Mouse (Mus musculus): ENCODE measurements around the gene Irf2bpl.
A peak's percentile ranks its signal among the peaks of the same experiment; 100 is the strongest.

Irf2bpl gene

DNA sequence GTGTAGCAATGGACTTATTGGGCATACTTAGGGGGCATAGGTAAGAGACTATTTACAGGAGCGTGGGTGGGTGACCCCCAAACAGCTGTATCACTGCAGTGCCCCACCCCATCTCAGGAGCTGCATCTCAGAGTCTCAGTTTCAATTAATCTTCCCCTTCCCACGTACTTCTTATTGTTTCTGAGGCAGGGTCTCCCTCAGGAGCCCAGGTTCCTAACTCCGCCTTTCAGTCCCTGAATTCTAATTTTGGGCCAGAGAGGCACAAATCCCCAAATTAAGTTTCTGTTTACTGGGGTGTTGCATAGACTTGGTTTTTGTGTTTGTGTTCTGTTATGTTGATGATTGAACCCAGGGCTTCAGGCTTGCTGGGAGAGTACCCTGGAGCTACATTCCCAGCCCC, 13.8 kb upstream of the Irf2bpl start:
- DNase-seq (ENCODE audit: low spot score), result no peak

DNA sequence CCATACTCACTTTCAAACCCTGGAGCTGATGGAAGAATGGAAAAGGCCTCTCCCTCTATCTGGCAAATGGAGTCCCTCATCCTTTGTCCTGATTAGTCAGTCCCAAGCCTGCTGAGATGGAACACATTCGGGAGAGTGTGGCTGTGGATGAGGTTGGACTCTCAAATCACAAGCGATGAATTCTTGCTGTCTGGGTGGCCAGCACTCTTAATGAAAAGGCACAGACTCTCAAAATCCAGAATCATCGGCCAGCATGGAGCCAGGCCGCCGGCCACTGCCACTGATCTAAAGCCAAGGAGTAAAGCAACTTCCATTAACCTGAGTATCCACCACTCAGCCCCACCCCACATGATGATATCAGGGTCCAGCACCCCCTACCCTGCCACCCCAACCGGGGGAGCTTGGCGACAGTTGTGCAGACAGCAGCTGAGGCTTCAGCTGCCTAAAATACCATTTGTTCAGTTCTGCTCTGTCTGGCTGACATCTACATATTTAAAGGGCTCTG, 13.2 kb upstream of the Irf2bpl start:
- DNase-seq (ENCODE audit: low spot score), result no peak

DNA sequence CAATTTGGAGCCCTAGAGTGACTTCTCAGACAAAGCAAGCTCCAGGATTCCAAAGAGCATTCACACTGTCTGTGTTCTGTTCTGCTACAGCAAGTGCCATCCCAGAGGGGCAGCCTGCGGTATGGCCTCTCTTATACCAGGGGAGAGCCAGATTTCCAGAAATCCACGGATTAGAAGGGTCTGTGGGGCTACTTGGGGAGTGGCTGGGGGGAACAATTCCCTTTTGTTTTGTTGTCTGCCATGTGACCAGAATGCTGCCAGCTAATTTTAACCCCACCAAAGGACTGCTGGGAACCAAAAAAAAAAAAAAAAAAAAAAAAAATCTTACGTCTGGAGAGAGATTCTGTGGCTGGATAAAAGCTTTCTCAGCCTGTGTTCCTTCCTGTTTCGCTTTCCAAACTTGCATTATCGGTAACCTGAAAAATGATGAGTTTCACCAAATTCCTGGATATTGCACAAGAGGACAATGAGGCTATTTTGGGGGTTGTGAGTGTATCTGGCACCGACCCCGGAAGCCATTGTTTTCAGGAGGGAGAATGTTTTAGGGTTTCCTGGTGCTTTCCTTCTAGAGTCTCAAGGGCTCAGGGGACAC, 12.4 kb upstream of the Irf2bpl start:
- no peak for DNase-seq (ENCODE audit: low spot score)

DNA sequence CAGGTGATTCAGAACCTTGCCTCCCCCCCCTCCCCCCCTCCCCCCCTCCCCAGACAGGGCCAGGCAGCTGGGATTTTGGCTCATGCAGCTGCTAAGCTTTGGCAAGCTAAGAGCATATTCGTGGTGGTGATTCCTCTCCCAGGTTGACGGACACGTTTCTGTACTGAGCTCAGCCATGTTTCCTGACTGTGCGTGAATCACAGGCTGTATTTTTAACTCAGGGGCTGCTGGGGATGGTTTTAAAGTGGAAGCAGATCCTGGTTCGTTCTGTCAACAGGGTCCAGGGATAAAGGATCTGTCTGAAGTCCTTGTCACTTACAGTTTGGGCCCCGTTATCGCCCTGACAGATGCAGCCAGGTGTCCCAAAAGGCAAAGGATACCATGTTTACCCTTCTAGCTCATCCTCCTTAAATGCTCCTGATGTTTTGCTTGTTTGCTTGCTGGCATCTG, 11.9 kb upstream of the Irf2bpl start:
- no peak for DNase-seq (ENCODE audit: low spot score)

DNA sequence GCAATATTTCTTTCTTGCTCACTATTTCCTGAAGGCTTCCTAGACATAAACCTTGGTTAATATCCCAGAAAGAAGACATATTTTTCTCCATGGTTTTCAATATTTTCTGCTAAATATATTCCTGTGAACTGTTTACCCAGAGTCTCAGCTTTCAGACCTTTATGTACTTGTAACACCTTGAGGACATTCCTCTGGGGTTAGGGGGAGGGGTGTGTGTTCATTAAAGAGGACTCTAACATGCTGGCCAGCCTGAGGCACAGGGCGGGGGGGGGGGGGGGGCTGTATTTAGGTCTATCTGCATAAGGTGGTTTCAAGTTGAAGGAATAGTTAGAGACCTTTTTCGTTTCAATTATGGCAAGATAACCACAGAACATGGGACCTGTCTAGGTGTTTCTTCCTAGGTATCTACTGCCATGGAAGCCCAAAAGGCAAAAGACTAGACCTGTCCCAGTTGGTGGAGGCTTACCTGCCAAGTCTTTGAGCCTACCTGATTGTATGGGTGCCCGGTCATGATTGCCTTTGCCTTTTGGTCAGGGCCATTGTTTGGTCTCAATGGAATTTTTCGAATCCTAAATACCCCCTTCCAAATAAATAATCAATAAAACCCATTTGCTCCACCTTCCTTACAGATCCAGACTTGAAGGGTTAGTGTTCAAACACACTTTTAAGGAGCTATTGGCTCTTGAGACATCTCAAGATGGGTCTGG, 11.3 kb upstream of the Irf2bpl start:
- no peak for DNase-seq (ENCODE audit: low spot score)

DNA sequence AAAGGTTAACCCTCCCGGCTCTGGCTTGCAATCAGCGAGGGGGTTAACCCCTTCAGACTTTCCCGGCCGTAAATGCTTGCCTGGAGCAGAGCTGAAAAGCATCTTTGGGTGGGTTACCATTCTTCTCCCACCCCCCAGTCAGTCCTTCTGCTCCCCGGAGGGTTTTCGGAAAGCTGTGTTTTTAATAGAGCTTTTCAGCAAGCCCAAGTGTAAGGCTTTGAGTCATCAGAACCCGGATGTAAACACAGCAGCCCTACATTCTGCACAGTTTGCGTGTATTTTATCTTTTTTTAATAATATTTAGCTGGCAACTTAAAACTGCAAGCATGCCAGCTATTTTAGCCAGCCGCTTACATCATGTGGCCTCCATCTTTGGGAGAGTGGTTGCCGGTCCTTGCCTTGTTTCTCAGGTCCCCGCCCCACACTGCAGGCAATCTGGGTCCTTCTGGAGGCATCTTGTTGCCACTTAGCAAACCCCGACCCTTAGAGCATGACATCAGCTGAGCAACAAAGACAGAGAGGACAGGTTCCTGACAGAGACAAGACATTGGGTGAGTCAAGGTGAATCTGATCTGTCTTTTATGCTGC, 10.3 kb upstream of the Irf2bpl start:
- no peak for DNase-seq (ENCODE audit: low spot score)

DNA sequence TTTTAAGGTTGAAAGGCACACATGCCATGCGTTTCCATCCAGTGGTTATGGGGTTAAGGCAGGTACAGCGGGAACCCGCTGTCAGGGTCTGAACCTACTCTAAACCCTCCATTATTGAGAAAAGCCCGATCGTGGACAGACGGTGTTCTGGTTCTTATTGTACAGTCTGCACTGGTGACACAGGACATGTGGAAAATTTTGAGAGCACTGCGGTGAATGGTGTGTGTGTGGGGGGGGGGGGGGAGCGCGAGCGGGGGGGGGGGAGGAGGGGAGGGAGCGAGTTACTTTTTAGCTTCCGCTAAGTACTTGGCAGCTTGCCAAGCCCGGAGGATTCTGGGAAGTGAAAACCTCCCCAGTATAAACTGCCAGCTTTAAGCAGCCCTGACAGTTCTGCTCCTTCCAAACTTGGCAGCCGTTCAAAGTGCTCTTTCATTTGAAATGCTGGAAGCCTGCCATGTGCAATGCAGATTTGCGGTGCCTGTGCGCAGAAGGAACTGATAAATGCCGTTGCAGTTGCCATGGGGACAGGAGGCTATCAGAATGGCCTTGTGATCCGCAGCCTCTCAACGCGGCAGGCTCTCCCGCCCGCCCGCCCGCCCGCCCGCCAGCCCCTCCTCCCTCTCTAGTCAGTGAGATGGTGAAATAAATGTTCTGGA, 9.7 kb upstream of the Irf2bpl start:
- DNase-seq (ENCODE audit: low spot score), result peak; percentile 93

DNA sequence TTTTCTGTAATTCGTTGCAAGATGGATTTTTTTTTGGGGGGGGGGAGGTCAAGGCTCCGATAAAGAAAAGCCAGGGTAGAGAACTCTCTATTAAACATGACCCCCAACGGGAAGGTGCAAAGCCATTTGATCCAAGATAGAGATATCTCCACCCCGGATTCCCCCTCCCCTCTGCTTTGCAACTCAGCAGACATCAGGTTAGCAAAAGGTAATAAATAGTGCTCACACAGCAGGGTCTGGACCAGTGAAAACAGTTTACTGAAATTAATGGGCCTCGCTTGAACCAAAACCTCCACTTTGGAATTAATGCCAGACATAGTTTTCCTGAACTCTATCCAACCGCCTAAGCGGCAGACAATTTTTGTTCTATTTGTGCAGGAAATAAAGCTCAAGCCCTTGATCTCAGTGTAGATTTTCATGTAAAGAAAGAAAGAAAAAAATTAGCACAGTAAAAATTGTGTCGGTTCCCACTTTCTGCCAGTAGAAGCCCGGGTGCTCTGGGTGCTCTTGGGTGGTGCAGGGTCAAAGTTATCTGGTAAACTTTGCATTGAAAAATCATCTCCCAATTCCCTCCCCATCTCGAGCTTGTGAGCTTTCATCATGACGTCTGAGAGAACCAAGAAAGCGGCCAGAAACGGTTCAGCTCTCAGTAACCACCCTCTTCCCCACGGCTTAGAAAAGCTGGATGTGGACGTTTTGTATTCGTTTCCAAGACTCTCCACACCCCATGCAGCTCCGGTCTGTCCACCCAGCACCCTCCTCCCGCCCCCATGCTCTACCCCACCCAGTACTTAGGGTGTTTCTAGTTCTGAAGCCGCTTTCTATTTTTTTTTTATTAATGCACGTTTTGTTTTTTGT, 9.0 kb upstream of the Irf2bpl start:
- no peak for DNase-seq (ENCODE audit: low spot score)

DNA sequence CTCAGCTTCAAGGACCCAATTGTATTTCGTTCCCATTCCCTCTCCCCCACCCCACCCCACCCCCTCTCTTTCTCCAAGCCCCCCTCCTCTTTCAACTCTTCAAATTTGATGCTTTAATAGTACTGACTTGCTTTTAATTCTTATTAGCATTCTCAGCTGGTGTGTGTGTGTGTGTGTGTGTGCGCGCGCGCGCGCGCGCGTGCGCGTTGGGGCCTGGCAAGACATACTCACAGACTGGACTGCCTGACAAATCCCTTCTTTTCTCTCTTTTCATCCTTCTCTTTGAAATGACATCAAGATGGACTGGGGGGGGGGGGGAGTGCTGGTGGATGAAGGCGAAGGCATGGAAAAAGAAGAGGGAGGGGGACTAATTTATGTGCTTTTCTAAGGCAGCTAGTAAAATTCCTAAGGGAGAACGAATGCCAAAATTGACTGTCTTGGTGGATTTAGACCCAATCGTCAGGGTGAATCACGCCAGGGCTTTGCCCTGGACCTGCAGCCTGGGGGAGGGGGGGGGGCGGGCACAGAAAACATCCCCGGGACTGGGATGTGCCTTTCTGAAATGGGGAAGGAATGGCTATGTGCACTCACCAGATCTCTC, 8.2 kb upstream of the Irf2bpl start:
- DNase-seq (ENCODE audit: low spot score), result no peak

DNA sequence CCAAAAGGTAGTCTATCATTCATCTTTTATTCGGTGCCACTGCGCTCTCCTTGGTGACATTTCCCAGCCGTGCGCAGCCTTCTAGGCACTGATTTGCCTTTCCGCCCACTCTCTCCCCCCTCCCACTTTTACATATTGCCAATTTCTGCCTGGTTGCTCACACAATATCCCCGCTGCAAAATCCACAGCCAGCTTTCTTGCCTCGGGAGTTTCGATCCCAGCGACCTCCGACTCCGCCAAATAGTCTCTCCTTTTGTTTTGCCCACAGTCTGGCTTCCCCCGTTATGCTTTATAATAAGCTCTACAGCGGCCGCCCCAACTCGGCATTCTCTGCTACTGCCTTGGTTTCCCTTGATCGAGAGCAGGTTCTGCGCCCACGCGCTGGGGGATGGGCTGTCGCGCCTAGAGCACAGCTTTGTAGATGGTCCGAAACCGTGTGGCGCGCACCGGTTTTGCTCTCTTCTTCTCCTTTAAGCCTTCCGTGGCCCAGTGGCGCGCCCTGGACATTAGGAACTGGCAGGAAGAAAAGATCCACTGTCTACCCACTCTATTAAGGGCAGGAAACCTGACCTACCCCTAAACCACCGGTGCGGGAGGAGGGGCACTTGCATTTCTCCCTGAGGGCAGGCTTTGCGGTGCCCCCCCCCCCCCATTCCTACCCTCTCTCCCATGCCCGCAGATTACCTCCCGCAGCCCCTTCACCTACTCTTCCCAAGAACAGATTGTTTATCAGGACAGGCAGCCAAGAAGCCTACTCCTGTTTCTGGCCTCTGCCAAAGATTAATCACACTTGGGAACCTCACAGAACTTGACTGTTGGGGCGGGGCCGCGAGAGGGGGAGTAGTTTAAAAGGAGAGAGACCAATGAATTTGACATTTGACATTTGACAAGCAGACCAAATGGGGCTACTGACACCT, 7.4 kb upstream of the Irf2bpl start:
- DNase-seq (ENCODE audit: low spot score), result no peak

DNA sequence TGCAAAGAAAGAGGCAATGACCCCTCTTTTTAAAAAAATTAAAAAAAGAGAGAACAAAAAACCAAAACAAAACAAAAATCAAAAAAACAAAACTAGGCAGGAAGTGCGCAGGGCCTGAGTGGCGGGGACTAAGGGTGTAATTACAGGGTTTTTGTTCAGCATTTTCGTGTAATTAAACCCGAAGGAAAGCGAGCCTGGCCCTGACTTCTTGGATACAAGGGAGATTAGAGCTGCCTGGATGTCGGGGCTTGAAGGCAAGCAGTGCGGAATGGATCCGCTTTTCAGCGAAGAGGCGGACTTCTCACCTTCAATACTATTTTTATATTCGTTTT, 6.8 kb upstream of the Irf2bpl start:
- no peak for DNase-seq (ENCODE audit: low spot score)

DNA sequence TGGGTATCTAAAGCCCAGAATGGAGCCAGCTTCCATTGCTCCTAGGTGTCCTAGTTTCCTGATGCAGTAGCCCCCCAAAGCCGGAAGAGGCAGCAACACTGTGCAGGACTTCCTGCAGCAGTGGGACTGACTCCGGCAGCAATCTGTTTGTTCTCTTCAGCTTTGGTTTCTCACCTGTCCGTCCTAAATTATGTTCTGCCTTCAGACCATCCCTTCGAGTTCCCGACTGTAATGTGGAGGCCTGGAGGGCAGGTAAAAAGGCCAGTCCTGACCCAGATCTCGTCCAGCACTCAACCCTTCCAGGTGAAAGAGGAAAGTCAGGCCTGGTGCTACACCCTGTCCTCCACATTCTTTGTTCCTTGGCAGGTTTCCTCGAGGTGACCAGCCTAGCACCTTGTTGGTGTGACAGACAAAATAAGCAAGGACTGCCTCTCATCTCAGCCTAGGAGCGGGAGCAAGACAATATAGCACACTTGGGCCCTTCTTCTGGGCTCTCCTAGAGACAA, 6.3 kb upstream of the Irf2bpl start:
- DNase-seq (ENCODE audit: low spot score), result no peak

DNA sequence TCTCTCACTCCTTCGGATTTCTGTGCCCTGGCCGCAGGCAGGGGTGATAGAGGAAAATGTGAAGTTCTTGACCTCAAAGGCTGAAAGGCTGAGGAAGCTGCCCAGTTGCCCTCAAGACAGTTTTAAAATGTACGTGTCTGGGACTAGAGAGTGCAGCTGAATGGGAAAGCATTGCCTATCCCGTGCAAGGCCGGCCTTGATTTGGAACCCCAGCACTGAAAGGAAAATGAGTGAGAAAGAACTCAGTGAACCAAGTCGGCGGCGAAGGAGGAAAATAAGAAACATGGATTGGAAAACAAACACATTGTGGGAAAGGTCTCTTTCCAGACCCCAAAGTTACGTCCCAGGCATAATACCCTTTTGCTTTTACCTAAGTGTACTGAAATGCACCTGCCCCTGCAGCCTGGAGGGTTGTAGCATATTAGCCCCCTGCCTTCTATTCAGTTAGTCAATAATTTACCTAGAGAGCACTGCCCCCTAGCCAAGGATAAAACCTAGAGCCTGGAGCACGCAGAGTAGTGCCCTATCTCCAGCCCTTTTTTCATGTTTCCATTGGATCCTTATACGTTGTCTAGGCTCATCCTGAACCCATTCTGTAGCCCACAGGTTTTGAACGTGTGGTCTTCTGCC, 5.6 kb upstream of the Irf2bpl start:
- DNase-seq (ENCODE audit: low spot score), result no peak

DNA sequence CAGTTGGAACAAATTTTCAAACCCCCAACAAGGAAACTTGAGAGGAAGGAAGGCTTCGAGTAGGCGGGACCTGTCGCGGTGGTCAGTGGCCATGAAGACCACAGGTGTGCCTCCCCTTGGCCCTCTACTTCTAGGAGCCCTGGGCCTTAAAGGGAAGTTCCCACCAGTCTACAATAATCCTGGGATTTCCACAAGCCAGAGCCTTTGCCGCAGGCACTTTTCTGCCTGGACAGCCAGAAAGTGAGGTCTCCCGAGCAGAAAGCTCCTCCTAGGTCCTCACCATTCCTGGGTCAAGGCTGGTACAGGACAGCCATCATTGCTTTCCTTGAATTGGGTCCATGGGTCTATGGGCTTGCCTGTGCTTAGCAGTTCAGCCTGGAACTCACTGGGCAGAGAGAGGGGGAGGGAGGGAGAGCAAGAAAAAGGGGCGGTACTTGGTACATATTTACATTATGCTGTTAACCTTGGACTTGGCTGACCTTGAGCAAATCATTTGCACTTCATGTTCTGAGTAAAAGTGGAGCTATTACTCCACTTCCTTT, 4.6 kb upstream of the Irf2bpl start:
- no peak for DNase-seq (ENCODE audit: low spot score)

DNA sequence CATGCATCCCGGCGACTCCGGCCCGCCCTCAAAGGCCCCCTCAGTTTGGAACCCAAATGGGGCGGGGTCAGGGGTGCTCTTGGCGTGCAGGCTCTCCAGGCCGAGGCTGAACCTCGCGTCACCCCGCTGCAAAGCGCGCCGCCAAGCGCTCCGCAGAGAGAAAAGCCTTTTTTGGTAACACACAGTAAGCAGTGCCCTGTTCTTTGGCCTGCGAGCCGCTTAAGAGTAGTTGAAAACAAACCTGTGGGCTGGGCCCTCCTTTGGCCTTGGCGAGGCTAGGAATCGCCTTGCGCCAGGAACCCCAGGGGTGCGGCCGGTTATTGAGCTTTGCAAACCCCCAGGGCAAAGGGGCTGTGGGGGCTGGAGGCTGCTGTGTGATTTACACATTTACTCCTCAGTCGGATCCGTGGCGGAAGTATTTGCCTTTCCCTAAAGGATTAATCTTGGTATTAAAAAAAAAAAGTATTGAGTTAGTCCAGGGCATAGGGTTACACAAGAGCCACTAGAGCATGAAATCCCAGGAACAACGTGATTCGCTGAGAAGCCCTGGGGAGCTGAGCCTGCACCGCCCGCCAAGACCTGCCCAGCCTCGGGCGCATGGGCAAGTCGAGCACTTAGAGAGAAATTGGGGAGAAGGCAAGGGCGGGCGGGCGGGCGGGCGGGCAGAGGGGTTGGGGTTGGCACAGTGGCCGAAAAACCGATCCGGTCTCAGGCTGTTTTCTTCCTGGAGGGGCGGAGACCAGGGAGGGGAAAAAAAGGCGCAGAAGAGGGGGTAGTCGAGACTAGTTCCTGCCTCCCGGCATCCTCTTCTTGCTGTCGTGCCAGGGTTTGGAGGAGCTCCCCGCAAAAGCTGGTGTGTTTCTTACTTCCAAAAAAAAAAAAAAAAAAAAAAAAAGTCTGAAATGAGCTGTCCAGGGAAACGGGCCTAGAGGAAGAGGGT, 3.8 kb upstream of the Irf2bpl start:
- DNase-seq (ENCODE audit: low spot score), result peak; percentile 56

DNA sequence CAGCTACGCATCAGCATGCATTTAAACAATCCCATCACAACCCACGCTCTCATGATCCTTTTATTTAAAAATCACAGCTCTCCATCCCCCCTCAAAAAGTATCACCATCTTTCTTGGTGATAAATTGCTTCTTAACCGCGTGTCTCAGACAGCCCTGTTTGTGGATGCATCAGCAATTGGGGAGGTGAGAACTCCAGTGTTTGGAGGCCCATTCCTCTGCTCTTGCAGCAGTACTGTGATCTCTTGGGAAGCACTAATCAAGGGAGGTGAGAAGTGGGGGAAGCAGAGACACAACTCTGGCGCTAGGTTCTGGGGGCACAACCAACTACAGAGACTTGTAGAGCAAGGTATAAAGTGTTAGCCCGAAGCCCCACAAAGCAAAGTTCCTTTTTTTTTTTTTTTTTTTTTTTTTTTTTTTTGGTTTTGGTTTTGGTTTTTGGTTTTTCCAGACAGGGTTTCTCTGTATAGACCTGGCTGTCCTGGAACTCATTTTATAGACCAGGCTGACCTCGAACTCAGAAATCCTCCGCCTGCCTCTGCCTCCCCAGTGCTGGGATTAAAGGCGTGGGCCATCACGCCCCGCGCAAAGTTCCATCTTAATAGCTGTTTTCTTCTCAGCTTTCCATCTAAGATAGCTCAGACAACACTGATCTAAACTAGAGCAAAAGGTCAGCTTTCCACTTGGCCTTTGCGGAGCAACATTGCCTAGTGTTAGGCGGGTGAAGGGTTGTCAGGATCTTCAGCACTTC, 3.0 kb upstream of the Irf2bpl start:
- no peak for DNase-seq (ENCODE audit: low spot score)

DNA sequence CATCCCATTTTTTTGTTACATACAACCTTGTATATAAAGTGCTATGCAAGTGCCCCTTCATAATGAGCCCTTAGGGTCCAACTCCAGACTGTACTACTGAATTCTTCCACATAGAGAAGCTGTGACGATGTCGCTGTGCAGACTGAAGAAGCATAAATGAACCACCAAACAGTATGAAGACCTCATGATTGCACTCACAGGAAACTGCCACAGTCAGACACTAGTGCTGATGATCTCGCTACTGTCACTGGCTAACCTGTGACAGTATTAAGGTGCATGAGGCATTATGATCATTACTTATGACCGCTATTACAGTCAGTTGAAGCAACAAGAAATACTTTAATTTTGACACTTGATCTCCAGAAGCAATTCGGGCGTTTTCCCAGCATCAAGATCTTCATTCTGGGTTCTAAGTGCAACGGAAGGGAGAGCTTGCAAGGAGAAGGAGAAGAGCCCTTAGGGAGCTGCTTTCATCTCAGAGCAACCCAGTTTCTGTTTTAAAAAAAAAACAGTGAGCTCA, 1.9 kb upstream of the Irf2bpl start:
- no peak for DNase-seq (ENCODE audit: low spot score)

DNA sequence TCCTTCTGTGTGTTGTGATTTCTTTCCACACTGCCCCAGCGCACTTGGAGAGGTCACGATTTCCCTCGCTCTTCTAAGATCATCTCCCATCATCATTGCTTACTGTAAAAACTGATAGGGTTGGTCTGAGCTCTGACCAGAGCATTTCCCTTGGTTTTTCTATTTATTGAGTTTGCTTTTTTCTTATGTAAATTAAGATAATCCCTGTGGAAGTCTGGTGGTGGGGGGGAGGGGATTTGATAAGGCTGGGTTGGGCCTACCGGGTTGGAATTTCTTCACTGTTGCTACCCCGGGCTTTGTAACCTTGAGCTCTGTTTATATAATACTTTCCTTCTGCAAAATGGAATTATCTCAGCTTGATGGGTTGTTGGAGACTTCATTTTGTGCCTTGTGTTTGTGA, 1.1 kb upstream of the Irf2bpl start:
- no peak for DNase-seq (ENCODE audit: low spot score)

Data from urinary bladder, postnatal 10 days (tissue).